Comparison of ENCODE assay signal across 17 mouse cellular contexts in genomic region chr10:58378380-58378779, GRCm38 (mm10). TPM values are rescaled to one million over a fixed set of nuclear protein-coding genes. Genes with fewer than 3 reads are reported as not detected.
DNase-seq lines count a peak whose midpoint lies in the region; ATAC-seq and TF ChIP-seq lines count a peak whose summit lies in the region.
"Had no signal": no experiment of that assay in that cellular context is flagged by ENCODE, and none has a peak within 500 bp of the region (broad histone marks: within the 10 kb centered on the region; RNA-seq: fewer than 3 reads in every experiment).

No protein-coding gene starts in this region.

- no peak overlapping the region for H3K4me3 ChIP-seq in left cerebral cortex, adult 2 months
- no peak overlapping the region for H3K4me3 ChIP-seq in stomach, embryonic 15.5 days (replicated peaks)
- H3K4me3 ChIP-seq in kidney, embryonic 16.5 days (ENCODE audit: low read length): no peak overlapping the region
- H3K4me3 ChIP-seq: embryonic facial prominence, embryonic 12.5 days; forebrain, embryonic 13.5 days; heart, embryonic 12.5 days; hindbrain, embryonic 13.5 days had no signal

- no peaks in the 10 kb centered on the region for H3K9me3 ChIP-seq in stomach, embryonic 15.5 days
- H3K9me3 ChIP-seq in kidney, embryonic 16.5 days (ENCODE audit: low read length): no peaks in the 10 kb centered on the region
- H3K9me3 ChIP-seq: embryonic facial prominence, embryonic 12.5 days; forebrain, embryonic 13.5 days; hindbrain, embryonic 13.5 days had no signal

- H3K4me1 ChIP-seq in stomach, embryonic 15.5 days: peaks cover 8% of the 10 kb centered on the region; the same call in 1 of the 2 replicates
- H3K4me1 ChIP-seq in kidney, embryonic 16.5 days (ENCODE audit: insufficient read depth, low read length): peaks cover 14% of the 10 kb centered on the region

- DNase-seq in heart, adult 11 months: peak; percentile 61
- DNase-seq in heart, adult 18-20 months: no peak
- no peak for DNase-seq in left cerebral cortex, adult 2 months (ENCODE audit: extremely low spot score in 1 of 2, low spot score in 2 of 2)
- DNase-seq in left cerebral cortex, postnatal 10 days (ENCODE audit: extremely low spot score in 1 of 2, low spot score in 2 of 2): no peak
- DNase-seq in NIH3T3 (ENCODE audit: low read depth): peak; percentile 47
- DNase-seq: adrenal gland, adult 8-10 months; cerebellum, adult 11 months; cerebellum, adult 9-10 months had no signal

- ATAC-seq in stomach, embryonic 15.5 days (ENCODE audit: insufficient read depth, low FRiP score, low read depth): no peak
- ATAC-seq in erythroblast, adult 5-6 weeks (replicated peaks; ENCODE audit: low FRiP score, poor library complexity, severe bottlenecking): no peak
- ATAC-seq in kidney, embryonic 16.5 days (ENCODE audit: low FRiP score, low TSS enrichment): no peak

- WGBS in stomach, embryonic 15.5 days: 62% methylated on average over 1 of the region's 1 CpGs
- whole genome bisulfite sequencing in kidney, embryonic 16.5 days: 55% methylated on average over 1 of the region's 1 CpGs

- no peaks in the 10 kb centered on the region for H3K27me3 ChIP-seq in stomach, embryonic 15.5 days (replicated peaks)
- H3K27me3 ChIP-seq in kidney, embryonic 16.5 days (ENCODE audit: insufficient read depth, low read length): no peaks in the 10 kb centered on the region
- H3K27me3 ChIP-seq: embryonic facial prominence, embryonic 12.5 days; forebrain, embryonic 13.5 days; heart, embryonic 12.5 days; hindbrain, embryonic 13.5 days had no signal

- H3K9ac ChIP-seq in stomach, embryonic 15.5 days: no peak overlapping the region
- H3K9ac ChIP-seq in kidney, embryonic 16.5 days (replicated peaks; ENCODE audit: low read length): no peak overlapping the region
- H3K9ac ChIP-seq: embryonic facial prominence, embryonic 12.5 days; forebrain, embryonic 13.5 days; forebrain, postnatal 0 days; heart, embryonic 12.5 days; hindbrain, embryonic 13.5 days had no signal

- no peak for TF ChIP-seq CTCF in left cerebral cortex, adult 2 months (IDR thresholded peaks at IDR 0.05)

- no peaks in the 10 kb centered on the region for H3K36me3 ChIP-seq in stomach, embryonic 15.5 days
- no peaks in the 10 kb centered on the region for H3K36me3 ChIP-seq in kidney, embryonic 16.5 days (ENCODE audit: insufficient read depth, low read length)
- H3K36me3 ChIP-seq: embryonic facial prominence, embryonic 12.5 days; heart, embryonic 12.5 days; hindbrain, embryonic 13.5 days had no signal

- intact Hi-C loops in left cerebral cortex, adult 2 months (cut with DNase I): loop anchor here (1.0 kb wide), 1 partner anchor 19 kb away; no protein-coding TSS in a partner anchor
- intact Hi-C loops in left cerebral cortex, postnatal 10 days (cut with DNase I): no loop called here

- no peak overlapping the region for H3K4me2 ChIP-seq in stomach, embryonic 15.5 days
- H3K4me2 ChIP-seq in kidney, embryonic 16.5 days (replicated peaks; ENCODE audit: low read depth, low read length): no peak overlapping the region
- H3K4me2 ChIP-seq: embryonic facial prominence, embryonic 12.5 days; forebrain, embryonic 13.5 days; heart, embryonic 12.5 days; hindbrain, embryonic 13.5 days had no signal

- 0 out of 2 replicates have a peak overlapping the region, but pooled peaks have one; percentile 9 for H3K27ac ChIP-seq in left cerebral cortex, adult 2 months
- peak overlapping the region; percentile 18; the same call in 1 of the 2 replicates for H3K27ac ChIP-seq in stomach, embryonic 15.5 days
- no peak overlapping the region for H3K27ac ChIP-seq in kidney, embryonic 16.5 days (ENCODE audit: low read length)
- H3K27ac ChIP-seq: embryonic facial prominence, embryonic 12.5 days; forebrain, embryonic 13.5 days; hindbrain, embryonic 13.5 days; hindbrain, postnatal 0 days had no signal

RNA-seq across cellular contexts. Expression of gene Lims1, which starts 55.1 kb away (rescaled TPM):
- total RNA-seq in heart, adult 18-20 months (2021): 100 to 1,000 TPM; 142 to 163 TPM
- 10 to 100 TPM; 22.4 to 22.8 TPM for total RNA-seq in left cerebral cortex, adult 2 months (2021)
- total RNA-seq in left cerebral cortex, postnatal 10 days (2021): 10 to 100 TPM; 25.1 to 29.1 TPM
- 150 and 155 TPM in 2 replicates for polyA plus RNA-seq in stomach, embryonic 15.5 days (2015; fragmentation: Nextera tagmentation; extraction: Ambion mirVana)
- 54.8 and 59.8 TPM in 2 replicates for total RNA-seq in erythroblast, adult 5-6 weeks (2015; ENCODE audit: low replicate concordance)
- 29.2 and 32.8 TPM in 2 replicates for total RNA-seq in erythroblast, adult 5-6 weeks (2017; ENCODE audit: low replicate concordance)
- polyA plus RNA-seq in kidney, embryonic 16.5 days (2015; fragmentation: Nextera tagmentation; extraction: Ambion mirVana): 153 and 162 TPM in 2 replicates

Comparison
In these comparisons a context has a peak if more than half of its experiments do, and no peak if none do; other contexts are left out.
1. DNase-seq: peak in heart, adult 11 months (single experiment) and NIH3T3 (single experiment); none in heart, adult 18-20 months (0 of 2), left cerebral cortex, adult 2 months (0 of 2) and left cerebral cortex, postnatal 10 days (0 of 2).